Comparison of ENCODE assay signal across 18 mouse cellular contexts in the genomic region with DNA sequence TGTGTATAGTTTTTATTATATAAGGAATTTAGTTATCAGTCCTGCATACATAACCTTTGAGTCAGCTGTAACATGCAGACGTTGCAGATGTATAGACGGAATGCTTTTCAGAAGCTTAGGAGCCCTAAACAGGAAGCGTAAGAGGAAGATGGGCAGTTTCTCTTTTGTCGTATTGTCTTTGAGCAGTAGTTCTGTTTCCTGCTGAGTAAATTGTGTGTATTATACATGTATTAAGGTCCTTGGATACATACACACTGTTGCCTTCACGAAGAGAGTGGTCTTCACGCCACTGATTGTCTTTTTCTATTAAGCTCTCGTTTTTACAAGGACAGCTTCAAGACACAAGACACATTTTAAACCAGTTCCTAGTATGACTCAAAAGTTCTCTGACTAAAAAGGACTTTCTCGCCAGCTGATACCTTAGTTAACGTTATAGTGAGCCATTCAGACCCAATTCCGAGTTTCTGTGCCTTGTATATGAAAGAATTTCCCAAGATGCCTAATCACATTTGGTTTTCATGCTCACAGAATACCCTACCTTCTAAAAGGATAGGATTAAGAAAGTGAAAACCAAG.
DNase-seq lines count a peak whose midpoint lies in the region; TF ChIP-seq lines count a peak whose summit lies in the region.
"Had no signal": no experiment of that assay in that cellular context is flagged by ENCODE, and none has a peak within 500 bp of the region (broad histone marks: within the 10 kb centered on the region; RNA-seq: fewer than 3 reads in every experiment).

No protein-coding gene starts in this region.

- H3K4me1 ChIP-seq in kidney, adult 2 months (ENCODE audit: control insufficient read depth, insufficient read depth, low read length) = no peaks in the 10 kb centered on the region; the same call in 1 of the 2 replicates
- no peaks in the 10 kb centered on the region for H3K4me1 ChIP-seq in small intestine, adult 2 months (ENCODE audit: control insufficient read depth, insufficient read depth, insufficient read length, low read length)
- H3K4me1 ChIP-seq: embryonic facial prominence, embryonic 10.5 days; hindbrain, embryonic 12.5 days; midbrain, embryonic 13.5 days; neural tube, embryonic 12.5 days had no signal

- H3K4me3 ChIP-seq in kidney, adult 2 months (ENCODE audit: insufficient read depth, low read depth, low read length) = no peak overlapping the region
- H3K4me3 ChIP-seq in small intestine, adult 2 months (ENCODE audit: low read depth, low read length) = no peak overlapping the region
- H3K4me3 ChIP-seq: embryonic facial prominence, embryonic 10.5 days; hindbrain, embryonic 12.5 days; liver, embryonic 13.5 days; midbrain, embryonic 13.5 days; neural tube, embryonic 12.5 days had no signal

- no peak for TF ChIP-seq CTCF in kidney, adult 2 months (conservative IDR thresholded peaks at IDR 0.05; ENCODE audit: insufficient read depth, insufficient read length, low read depth, low read length)
- TF ChIP-seq CTCF in small intestine, adult 2 months (IDR thresholded peaks at IDR 0.05; ENCODE audit: extremely low read depth, insufficient read length, insufficient replicate concordance, low read depth, low read length) = no peak

- WGBS in kidney, adult 2 months = 72% methylated on average over 10 of the region's 10 CpGs
- WGBS in small intestine, adult 2 months = 85% methylated on average over 10 of the region's 10 CpGs

- no peak for DNase-seq in kidney, adult 2 months
- no peak for DNase-seq in kidney, postnatal 4 days
- DNase-seq in thymus, postnatal 0 days (ENCODE audit: low spot score) = peak; percentile 42
- no peak for DNase-seq in thymus, adult 18-20 months
- DNase-seq in induced T-regulatory cell, adult 2 months (ENCODE audit: low read depth) = peak; percentile 80
- no peak for DNase-seq in neural tube, embryonic 10.5 days (ENCODE audit: extremely low spot score, low spot score)
- no peak for DNase-seq in gastrocnemius, adult 8-10 months (ENCODE audit: low spot score in 2 of 2)
- DNase-seq: adrenal gland, postnatal 14 days; cerebellum, postnatal 14 days; forebrain, postnatal 0 days; gastrocnemius, postnatal 36 days; kidney, postnatal 10 days; liver, embryonic 13.5 days had no signal

- H3K27ac ChIP-seq in kidney, adult 2 months (ENCODE audit: insufficient read depth, low read depth, low read length) = 0 out of 2 replicates have a peak overlapping the region, but pooled peaks have one; percentile 9
- 0 out of 2 replicates have a peak overlapping the region, but pooled peaks have one; percentile 28 for H3K27ac ChIP-seq in small intestine, adult 2 months (ENCODE audit: insufficient read depth, low read depth, low read length)
- H3K27ac ChIP-seq: embryonic facial prominence, embryonic 10.5 days; hindbrain, embryonic 12.5 days; liver, embryonic 13.5 days; midbrain, embryonic 13.5 days; neural tube, embryonic 12.5 days had no signal

- peaks cover 2% of the 10 kb centered on the region for H3K36me3 ChIP-seq in kidney, adult 2 months (ENCODE audit: control insufficient read depth, insufficient read depth, low read length)
- H3K36me3 ChIP-seq in small intestine, adult 2 months (ENCODE audit: control insufficient read depth, insufficient read depth, low read length) = peaks cover 46% of the 10 kb centered on the region

- TF ChIP-seq POLR2A in kidney, adult 2 months (IDR thresholded peaks at IDR 0.05; ENCODE audit: low read depth, low read length) = no peak
- TF ChIP-seq POLR2A in small intestine, adult 2 months (IDR thresholded peaks at IDR 0.05; ENCODE audit: low read depth, low read length) = no peak

- no peaks in the 10 kb centered on the region for H3K27me3 ChIP-seq in kidney, adult 2 months (replicated peaks; ENCODE audit: control insufficient read depth, insufficient read depth, low read length)
- H3K27me3 ChIP-seq in small intestine, adult 2 months (ENCODE audit: control insufficient read depth, insufficient read depth, low read length) = no peaks in the 10 kb centered on the region
- H3K27me3 ChIP-seq: hindbrain, embryonic 12.5 days; liver, embryonic 13.5 days; midbrain, embryonic 13.5 days; neural tube, embryonic 12.5 days had no signal

Comparison
In these comparisons a context has a peak if more than half of its experiments do, and no peak if none do; other contexts are left out.
1. DNase-seq: peak in thymus, postnatal 0 days (single experiment) and induced T-regulatory cell, adult 2 months (single experiment); none in kidney, adult 2 months (single experiment), kidney, postnatal 4 days (0 of 2), thymus, adult 18-20 months (0 of 2), neural tube, embryonic 10.5 days (single experiment) and gastrocnemius, adult 8-10 months (0 of 2).